Mouse (Mus musculus): ENCODE data around the gene Lrmda.

DNA sequence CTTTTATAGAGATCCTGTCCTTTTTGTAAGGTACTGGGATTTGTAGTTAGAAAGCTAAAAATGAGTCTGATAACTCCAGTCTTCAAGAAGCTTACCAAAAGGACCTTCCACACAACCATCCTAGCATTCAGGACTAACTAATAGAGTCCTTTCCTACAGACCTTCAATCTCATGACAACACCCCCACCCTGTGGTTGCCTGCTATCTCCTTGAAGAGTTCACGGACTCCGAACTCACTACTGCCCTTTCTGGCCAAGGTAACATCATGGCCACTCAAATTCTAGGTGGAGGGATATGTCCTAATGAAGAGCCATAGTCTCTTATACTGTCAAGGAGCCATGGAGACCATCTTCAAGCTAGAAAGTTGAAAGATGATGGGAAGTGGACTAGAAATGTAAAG lies 762.2 kb downstream of the Lrmda start:
- TF ChIP-seq CTCF (conservative IDR thresholded peaks at IDR 0.05; ENCODE audit: low read length): no peak
- TF ChIP-seq NANOG (IDR thresholded peaks at IDR 0.05; ENCODE audit: borderline replicate concordance, low read length): no peak
